Mouse (Mus musculus): ENCODE data around the gene Lgals2.

DNA sequence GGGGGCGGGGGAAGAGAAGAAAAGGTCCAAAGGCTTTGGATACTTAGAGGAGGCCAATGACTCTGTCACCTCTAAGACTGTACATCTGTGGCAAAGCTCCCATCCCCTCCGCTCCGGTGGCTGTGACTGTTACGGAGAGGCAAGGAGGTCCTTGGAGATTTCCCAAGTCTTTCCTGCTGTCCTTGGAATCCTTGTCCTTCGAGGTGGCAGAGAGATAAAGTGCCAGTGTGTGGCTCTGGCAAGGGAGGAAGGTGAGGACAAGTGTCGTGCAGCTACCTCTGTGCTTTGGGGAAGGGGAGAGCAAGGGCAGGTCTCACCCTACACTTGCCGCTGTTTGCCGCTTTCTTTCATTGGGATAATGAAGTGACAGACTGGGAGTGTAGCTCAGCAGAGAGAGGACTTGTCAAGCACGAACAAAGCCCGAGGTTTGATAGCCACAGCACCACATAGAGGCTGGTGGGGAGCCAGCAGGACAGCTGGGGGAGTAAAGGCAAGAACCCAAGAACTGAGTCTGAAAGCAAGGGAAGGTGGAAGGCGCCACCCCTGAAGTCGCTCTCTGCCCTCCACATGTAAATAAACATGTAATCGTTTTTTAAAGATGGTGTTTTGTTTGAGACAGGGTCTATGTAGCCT, 18.6 kb upstream of the Lgals2 start:
- no peak for TF ChIP-seq TAL1 (IDR thresholded peaks at IDR 0.05; ENCODE audit: low read length)
- TF ChIP-seq GATA1 (IDR thresholded peaks at IDR 0.05; ENCODE audit: low read length), result no peak

Measured in erythroblast, embryonic 14.5 days (primary cell).